Mouse (Mus musculus) cerebellum, adult (tissue): Measurements from ENCODE around the gene Ociad2.

Source experiments
- ATAC-seq: cut with Nextera tagmentation; 2 replicates; pipeline ENCODE4 v1.9.2; 2017; ENCODE audit warnings: mild to moderate bottlenecking, moderate library complexity, mixed read lengths; ENCODE audit not compliant: insufficient number of reproducible peaks, low FRiP score, low TSS enrichment

Ociad2 gene

DNA sequence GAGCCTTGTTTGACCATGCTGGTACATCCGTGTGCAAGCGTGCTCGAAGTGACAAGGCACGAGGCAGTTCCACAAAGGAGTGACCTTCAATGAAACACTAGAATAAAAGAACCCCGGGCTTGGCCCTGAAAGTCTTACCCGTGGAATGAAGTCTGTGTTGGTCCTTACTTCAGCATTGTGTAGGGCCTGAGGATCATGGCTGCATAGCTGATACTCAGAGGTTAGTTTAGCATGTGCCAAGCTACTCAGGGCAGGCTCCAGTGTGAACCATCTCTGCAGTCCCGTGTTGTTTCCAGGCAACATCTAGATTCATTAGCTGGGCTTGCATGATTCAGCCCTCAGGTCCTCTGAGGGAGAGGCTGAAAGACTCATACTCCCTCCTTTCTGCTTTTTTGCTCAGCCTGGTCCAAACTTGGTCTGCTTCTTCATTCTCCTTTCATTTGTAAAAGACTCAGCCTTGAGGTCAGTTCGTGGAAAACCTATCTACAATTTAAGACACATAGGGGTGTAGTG, at the start of gene Ociad2:
Gene Ociad2 (minus strand): TSS at position 306 of the 513 bp plus-strand sequence.
- ATAC-seq: no peak

- ATAC-seq: no peak
Observed at GRCm38 (mm10) chr5:73383647-73383970, 42.8 kb upstream of the Ociad2 start.

DNA sequence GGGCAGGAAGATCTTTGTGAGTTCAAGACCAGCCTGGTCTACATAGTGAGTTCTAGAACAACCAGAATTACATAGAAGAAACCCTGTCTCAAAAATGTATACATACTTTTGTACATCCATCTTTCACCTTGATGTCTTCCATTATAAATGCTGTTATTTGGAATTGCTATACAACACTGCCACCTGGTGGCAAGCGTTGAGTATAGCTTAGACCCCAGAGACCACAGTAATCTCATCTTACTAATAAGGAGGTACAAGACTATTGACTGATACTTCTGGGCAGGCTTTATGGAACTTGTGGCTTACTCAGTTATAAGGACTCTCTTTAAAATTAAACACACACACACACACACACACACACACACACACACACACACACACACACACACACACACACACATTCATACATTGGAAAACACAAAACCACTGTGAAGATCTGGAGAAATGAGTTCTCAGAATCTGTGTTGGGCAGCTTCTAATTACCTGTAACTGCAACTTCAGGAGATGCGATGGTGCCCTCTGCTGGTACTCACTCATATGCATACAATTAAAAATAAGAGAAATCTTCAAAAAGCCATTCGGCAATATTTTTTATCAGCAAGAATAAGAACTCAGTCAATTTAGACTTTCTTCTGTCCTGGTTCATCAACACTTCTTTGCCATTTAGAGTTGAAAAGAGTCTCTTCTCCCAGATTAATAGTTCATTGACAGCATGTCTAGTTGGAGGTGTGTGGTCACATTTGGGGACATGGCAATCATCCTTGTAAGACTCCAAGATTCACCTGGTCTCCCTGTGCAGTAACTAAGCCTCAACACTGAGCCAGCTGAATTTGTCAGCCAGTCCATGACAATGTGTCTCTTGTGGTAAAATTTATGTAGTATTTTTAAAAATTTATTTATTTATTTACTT, 42.2 kb upstream of the Ociad2 start:
- ATAC-seq: peak; percentile 51

GRCm38 (mm10) chr5:73381976-73382540, 41.2 kb upstream of the Ociad2 start:
- no peak for ATAC-seq

DNA sequence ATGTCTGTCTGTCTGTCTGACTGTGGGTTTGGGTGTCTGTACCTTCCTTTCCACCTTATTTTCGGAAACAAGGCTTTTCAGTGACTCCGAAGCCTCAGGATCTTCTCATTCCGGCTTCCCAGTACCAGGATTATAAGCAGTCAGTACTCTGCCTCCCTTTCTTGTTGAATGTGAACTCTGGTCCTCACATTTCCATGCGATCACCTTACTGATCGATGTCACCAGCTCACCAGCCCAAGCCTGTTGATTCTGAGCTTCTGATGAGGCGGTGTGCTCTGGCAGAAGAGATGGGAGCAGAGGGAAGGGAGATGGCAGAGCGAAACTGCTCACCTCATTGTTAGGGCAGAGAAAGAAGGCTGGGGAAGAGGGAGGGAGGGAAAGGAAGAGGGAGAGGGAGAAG, 40.7 kb upstream of the Ociad2 start:
- no peak for ATAC-seq

- ATAC-seq: no peak
Observed at GRCm38 (mm10) chr5:73380829-73381228, 40.0 kb upstream of the Ociad2 start.

- peak; percentile 59; the same call in 1 of the 2 replicates for ATAC-seq
Observed at GRCm38 (mm10) chr5:73379908-73380307, 39.1 kb upstream of the Ociad2 start.

- no peak for ATAC-seq
Observed at GRCm38 (mm10) chr5:73376491-73376890, 35.7 kb upstream of the Ociad2 start.

DNA sequence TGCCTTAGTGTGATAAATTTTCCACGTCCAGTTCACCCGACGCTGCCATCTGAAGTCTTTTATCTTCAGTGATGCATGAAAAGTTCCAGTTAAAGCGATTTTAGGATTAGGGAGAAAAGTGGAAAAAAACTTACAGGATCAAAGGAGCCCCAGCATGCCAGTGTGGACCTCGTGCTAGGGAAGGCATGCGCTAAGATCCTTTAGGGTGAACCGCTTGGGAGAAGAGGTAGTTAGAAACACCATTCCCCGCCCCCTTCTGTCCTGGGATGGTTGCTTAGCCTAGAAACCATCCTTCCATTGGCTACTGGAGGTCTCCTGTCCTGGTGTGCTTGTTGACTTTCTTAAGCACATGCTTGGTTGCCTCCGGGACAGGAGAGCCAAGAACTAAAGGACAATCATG, 35.2 kb upstream of the Ociad2 start:
- ATAC-seq: no peak

DNA sequence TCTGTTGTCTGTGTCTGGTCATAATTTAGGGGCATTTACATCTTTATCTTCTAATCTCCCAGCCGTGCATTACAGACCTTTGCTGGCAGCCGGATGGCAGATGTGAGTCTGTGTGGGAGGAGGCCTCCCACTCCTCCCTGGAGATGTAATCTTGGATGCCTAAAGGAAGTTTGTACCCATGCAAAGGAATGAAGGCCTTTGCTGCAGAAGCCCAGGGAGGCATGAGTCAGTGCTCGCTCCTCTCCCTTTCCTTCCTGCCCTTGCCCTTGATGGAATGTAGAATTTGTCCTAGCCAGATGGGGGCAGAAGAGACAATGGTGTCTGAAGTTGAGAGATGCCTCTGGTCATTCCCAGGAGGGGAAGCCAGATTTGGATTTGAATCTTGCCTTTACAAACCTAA, 32.4 kb upstream of the Ociad2 start:
- no peak for ATAC-seq

- ATAC-seq: no peak
Observed at GRCm38 (mm10) chr5:73372601-73373000, 31.8 kb upstream of the Ociad2 start.

- ATAC-seq: no peak
Observed at GRCm38 (mm10) chr5:73369731-73370130, 28.9 kb upstream of the Ociad2 start.

DNA sequence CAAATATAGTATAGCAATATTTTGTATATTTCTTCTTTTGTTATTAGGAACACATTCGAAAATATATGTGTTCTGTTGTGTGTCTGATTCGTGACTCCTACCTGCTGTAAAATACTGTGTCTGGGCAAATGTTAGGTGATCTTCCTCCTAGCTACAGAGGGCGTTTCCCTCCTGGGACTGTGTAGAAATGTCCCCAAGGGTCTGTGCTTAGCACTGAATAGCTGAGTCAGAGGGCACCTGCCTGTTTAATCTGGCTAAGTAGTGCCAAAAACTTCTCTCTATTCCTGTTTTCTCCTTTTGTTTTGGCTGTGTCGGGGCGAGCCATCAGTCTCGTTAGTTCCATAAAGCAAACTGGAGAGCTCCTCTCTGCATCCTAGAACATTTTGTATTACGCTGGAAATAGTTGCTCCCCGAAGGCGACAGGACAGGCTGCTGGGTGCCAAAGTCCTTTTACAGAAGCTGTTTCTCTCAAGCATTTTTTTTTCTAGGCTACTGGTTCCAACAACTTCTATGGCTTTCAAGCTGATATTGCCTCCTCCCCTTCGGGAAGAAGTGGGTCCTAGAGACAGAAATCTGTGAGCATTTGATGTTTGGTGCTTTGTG, 28.1 kb upstream of the Ociad2 start:
- ATAC-seq: no peak

- no peak for ATAC-seq
Observed at GRCm38 (mm10) chr5:73367906-73368305, 27.1 kb upstream of the Ociad2 start.

GRCm38 (mm10) chr5:73364107-73364864, 23.5 kb upstream of the Ociad2 start:
- no peak for ATAC-seq

DNA sequence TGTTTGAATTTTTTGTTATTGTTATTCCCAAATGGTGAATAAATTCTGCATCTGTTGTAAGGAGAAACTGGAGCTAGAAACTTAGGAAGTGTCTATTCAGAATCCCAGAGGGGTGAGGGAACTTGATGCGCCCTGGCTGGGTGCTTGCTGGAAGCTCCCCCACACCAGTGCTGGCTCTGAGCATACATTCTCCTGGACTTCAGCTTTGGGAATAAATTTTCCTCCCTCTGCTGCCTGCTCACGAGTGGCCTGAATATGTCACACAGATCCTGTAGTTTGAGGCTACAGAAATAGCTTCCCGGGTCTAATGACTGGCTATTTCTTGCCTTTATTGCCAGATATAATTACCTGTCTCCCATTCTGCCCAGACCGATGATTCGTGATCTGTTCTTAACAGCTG, 22.0 kb upstream of the Ociad2 start:
- ATAC-seq: no peak

GRCm38 (mm10) chr5:73362338-73362737, 21.5 kb upstream of the Ociad2 start:
- no peak for ATAC-seq

- ATAC-seq: no peak
Observed at GRCm38 (mm10) chr5:73360240-73360639, 19.4 kb upstream of the Ociad2 start.

GRCm38 (mm10) chr5:73359752-73360141, 18.9 kb upstream of the Ociad2 start:
- no peak for ATAC-seq

- ATAC-seq: no peak
Observed at GRCm38 (mm10) chr5:73359134-73359751, 18.4 kb upstream of the Ociad2 start.
